Mouse (Mus musculus) liver, postnatal 0 days (tissue): ENCODE measurements around the gene Taf13.

Experiments
- CTCF ChIP-seq: sonication (generic); IDR thresholded peaks from 2 replicates; pipeline ENCODE4 v1.5.1; 2016; ENCODE audit warnings: antibody characterized with exemption, low read depth
- EP300 ChIP-seq: IDR thresholded peaks from 2 replicates; pipeline ENCODE4 v1.6.1; 2016; ENCODE audit warnings: antibody characterized with exemption, low read depth, mild to moderate bottlenecking

GRCm38 (mm10) chr3:108590786-108591529 is 19.5 kb downstream of the Taf13 start, which contains the start of gene Wdr47:
- TF ChIP-seq EP300: no peak
- TF ChIP-seq CTCF: no peak
